Mouse (Mus musculus) monocyte, adult 2 months (primary cell): Measurements from ENCODE around the gene Frmd4b.
"Not testable (repeated sequence)": the region's sequence is repeated elsewhere in the genome, so short reads cannot be mapped to it uniquely, and the experiment has no call there.

Source experiments
- DNase-seq, 2 experiments: peaks; one replicate each; pipeline ENCODE4 v3.0.0; 2022; ENCODE audit warnings: low spot score in 2 of 2, low read depth in 1 of 2

The Frmd4b gene

DNA sequence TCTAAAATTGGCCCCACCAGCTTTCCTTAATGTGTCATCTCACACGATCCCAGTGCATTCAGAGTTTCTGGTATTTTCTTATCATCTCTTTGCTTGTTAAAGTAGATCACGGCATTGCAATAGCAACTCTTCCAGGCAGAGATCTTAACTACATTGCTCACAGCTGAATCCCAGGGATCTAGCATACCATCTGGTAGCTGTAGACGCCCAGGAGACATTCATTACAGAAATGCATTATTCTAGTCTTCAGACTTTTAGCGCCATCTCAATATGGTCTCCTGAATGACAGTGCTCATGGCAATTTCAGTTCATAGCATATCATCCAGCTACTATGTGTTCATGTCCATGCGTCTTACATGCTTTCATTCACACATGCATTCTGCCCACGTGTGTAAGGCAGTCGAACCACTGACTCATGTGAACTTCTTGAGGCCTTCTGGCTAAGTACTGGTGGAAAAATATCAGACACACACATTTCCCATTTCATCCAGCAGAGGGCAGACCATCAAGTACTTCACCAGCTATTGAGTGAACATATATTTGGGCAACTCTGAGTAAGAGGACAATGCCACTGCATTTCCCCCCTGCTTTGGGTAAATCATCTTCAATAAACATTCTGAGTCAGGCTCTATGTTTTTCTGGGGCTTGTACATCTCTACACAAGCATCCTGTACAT, 197.4 kb downstream of the Frmd4b start:
- peak in 1 of 2 experiments; percentile 58 for DNase-seq

DNA sequence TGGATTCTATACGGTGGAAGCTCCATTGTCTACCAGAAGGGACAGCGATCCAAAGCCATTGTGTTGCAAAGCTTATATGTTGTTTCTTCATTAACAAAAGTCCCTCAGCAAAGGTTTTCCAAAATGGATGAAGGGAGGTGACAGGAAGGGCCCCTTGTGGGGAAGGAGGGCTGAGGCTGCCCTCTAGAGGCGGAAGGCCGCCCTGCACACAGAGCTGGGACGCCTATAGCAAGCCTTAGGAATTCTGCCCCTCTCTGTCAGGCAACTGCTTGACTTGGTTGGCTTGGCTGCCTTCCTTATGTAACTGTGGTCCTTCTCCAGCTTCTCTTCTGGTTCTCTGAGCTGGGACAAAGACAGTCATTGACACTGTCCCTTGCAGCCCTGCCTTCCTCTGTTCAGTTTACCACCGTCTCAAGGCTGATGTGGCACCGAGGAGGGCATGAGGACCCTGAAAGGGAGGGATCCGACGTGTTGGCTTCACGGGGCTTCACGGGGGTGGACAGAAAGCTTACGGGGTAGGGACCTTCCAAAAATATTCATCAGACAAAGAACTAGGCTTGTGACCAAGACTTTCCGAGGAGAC, 200.3 kb downstream of the Frmd4b start:
- no peak for DNase-seq

- DNase-seq: not testable (repeated sequence)
These were observed 201.8 kb downstream of the Frmd4b start for GRCm38 (mm10) chr6:97415578-97415977.

GRCm38 (mm10) chr6:97413453-97413852, 203.9 kb downstream of the Frmd4b start:
- DNase-seq: no peak

DNA sequence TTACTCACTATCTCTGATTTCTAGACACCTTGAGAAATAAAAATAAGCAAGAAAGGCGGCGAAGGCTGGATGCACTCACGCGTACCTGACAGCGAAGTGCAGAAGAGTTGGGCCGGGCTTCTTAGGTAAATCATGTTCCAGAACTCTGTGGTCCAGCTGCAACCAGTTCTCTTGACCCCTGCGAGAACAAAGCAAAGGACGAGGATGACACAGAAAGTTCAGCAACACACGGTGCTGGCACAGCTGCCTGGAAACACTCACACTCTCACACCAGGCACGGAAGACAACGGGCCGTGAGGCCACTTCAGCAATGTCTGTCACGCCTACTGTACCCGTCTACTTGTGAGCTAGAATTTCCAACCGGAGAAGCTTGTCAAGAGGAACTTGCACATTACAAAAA, 204.9 kb downstream of the Frmd4b start:
- DNase-seq: no peak

GRCm38 (mm10) chr6:97411327-97411726, 206.0 kb downstream of the Frmd4b start:
- no peak for DNase-seq

DNA sequence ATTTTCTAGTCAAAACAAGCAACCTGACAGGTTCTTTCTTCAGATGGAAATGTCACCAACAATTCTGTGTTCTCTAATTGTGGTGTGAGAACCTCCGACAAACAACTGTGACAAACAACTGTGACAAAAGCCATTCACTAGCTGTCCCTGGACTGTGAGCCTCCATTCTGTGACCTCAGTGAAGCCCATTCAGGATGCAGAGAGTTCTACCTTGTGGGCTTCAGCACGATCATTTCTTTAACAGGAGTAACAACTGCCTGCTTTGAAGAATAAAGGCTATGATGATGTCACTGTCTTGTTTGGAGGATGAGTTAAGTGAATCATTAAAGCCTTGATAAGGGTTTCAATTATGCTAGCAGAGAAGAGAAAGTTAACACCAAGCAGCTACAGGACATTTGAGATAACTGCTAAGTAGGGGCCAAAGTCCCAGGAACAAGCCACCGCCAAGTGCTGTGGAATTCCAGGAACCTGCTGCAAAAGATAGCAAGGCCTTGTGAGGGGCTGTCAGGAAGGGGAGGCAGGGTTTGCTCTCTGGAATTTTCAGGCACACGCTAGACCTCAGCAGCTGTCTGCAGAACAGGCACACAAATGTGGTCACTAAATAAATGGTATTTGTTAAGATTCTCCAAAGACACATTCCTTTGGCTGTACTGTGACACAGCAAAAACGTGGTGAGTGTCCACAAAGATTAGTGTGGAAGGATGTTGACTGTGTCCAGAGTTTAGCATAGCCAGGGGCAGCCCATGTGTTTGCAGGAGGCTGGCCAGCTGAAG, 207.7 kb downstream of the Frmd4b start:
- no peak for DNase-seq

DNA sequence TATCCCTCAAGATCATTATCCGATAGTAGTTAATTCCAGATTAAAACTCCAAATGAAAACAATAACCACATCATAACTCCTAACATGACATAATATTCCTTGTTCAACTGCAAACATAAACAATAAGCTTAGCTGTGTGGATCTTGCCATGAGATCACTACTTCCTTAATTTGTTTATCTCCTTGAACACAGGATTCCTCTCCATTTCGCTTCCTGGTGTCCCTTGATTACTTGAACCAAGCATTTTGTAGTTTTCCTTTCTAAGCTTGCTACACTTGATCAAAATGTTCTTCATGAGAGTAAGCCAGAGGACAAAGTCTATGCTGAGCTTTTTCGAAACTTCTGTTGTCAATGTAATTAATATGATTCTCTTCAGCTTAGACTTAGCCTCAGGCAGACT, 209.4 kb downstream of the Frmd4b start:
- no peak for DNase-seq

GRCm38 (mm10) chr6:97407425-97407824, 209.9 kb downstream of the Frmd4b start:
- no peak for DNase-seq

- DNase-seq: no peak
These were observed 212.0 kb downstream of the Frmd4b start for GRCm38 (mm10) chr6:97405311-97405710.

GRCm38 (mm10) chr6:97402822-97403472, 214.4 kb downstream of the Frmd4b start:
- no peak for DNase-seq

GRCm38 (mm10) chr6:97400446-97400845, 216.9 kb downstream of the Frmd4b start:
- DNase-seq: no peak

GRCm38 (mm10) chr6:97397935-97398334, 219.4 kb downstream of the Frmd4b start:
- no peak for DNase-seq

DNA sequence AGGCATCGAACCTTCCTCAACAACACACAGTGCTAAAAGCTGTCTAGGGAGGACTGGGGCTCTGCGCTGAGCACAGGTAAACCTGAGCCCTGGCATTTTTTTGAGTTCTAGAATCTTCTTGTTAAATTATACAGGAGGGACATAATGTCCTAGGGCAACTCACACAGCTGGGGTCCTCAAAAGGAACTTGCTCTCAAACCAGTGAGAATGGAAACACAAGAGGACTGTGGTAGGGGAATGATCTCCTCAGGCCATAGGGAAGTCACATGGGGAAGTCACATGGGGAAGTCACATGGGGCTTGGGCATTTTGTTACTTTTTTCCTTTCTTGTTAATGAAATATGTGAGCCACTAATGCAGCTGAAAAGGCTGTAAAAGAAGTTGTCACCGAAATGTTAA, 220.4 kb downstream of the Frmd4b start:
- DNase-seq: no peak

GRCm38 (mm10) chr6:97396351-97396956, 220.9 kb downstream of the Frmd4b start:
- DNase-seq: no peak

DNA sequence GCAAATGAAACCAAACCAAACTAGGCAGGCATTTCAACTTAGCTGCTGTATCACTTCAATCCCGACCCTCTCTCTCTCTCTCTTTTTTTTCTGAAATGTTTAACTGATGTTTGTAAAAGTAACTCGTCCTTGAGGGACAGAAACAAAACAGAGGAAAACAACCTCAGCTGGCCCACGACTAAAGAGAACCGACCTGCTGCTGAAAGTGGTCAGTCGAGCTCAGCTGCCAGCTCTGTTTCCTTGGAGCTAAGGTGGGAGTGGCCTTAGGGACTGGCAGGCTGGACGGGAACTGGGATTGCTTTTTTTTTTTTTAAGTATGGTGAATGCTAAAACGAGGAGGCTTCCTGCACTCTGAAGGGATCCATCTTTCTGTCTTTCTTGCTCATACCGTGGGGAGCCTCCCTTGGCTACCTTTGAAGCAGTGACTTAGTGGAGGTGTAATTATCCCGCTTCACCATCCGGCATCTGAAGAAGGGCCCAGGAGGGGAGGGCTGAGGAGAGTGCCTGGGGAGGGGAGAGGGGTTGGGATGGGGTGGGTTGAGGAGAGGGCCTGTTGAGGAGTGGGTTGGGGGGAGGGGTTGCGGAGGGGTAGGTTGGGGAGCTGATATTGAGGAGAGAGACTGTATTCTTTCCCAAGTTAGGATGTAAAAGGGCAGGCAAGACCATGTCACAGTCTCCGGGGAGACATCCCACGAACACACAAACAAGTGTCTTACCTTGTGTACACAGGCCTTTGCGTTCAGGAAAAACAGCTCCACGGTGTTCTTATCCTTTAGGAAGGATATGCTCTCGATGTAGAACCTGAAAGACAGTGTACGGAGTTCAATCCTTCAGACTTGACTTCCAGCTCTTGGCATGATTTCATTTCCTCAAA, 221.6 kb downstream of the Frmd4b start:
- DNase-seq: no peak

DNA sequence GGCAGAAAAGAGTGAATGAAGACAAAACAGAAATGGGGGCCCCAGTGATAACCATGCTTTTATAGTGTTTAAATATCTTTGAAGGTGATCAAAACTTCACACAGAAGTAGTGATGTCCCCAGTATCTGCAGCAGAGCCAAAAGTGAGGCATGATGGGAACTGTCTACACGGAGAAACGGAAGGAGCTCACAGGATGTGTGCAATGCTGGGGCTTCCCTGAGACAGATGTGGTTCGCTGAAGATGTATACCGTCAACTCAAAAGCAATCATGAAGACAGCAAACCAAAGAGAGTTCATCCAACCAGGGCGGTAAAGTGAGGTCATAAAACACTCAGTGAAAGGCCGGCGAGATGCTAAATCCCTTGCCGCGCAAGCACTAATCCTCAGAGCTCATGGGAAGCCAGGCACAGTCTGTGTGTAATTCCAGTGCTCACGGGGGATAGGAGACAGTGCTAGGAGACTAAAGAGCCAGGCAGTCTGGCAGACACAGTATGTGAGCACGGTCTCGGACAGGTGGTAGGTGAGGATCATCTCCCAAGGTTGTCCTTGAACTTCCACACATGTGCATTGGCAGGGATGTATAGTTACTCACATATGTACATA, 222.8 kb downstream of the Frmd4b start:
- DNase-seq: no peak

DNA sequence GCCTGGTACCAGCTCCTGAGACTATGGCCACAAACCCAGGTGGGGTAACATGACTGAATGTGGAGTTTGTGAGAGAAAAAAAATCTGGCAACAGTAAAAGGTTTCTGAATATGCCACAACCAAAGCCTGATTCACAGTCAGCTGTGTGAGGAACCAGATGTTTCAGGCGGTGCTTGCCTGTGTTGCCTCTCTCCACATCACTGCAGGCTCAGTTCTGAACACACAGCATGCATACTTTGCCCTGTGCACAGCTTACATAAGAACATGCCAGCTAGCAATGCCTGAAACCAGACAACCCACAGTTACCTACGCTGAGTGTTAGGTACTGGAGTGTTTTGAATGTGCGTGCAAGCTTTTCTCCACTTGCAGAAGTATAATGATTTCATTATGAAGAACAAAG, 224.4 kb downstream of the Frmd4b start:
- DNase-seq: no peak

DNA sequence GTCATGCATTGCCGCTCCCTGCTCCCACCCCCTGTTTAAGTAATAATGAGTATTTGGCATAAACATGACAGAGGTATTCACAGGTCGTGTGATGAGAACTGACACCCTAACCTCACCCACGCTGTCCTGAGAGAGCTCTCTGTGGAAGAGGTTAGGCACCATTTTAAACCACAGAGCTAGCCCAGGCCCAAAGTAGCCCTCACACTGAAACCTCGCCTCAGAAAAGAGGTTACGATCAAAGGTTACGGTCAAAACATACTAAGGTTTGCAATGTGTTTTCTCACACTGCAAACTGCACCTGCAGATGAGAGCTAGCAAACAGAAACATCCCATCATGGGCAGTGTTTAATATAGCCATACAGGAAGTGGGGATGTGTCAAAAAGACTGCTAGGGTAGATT, 230.0 kb downstream of the Frmd4b start:
- no peak for DNase-seq

DNA sequence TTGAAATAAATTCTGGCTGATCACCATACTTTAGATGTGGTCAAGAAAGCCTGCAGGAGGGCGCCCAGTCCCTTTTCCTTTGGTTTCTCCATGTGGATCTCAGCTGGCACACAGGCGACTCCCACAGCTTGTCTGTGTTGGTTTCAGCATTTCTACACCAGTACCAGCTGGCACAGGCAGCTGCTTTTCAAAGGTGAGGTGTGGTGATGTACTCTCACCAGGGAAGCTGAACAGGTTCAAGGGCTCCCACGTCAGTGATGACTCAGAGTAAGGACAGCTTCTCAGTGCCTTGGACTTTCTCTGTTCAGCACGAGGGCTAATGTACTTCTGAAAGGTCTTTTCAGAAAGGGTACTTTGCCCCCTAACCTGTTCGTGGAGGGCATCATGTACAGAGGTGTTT, 232.4 kb downstream of the Frmd4b start:
- no peak for DNase-seq
